Mouse (Mus musculus) T-cell, adult 2 months (primary cell): ENCODE results near the gene Serpina1b.
"Not testable (repeated sequence)": the region's sequence is repeated elsewhere in the genome, so short reads cannot be mapped to it uniquely, and the experiment has no call there.

Source experiments
- DNase-seq: peaks from one replicate; pipeline ENCODE4 v3.0.0; 2022; ENCODE audit warnings: low spot score

The Serpina1b gene

GRCm38 (mm10) chr12:103830273-103830672 is at the start of gene Serpina1b:
Gene Serpina1b (minus strand): TSS chr12:103830373.
- DNase-seq: not testable (repeated sequence)

GRCm38 (mm10) chr12:103866873-103867272 is 36.7 kb upstream of the Serpina1b start:
- DNase-seq: not testable (repeated sequence)

GRCm38 (mm10) chr12:103863101-103863974 is 33.2 kb upstream of the Serpina1b start, which contains the start of gene Serpina1a:
Gene Serpina1a (minus strand): TSS chr12:103863562.
- not testable (repeated sequence) for DNase-seq

GRCm38 (mm10) chr12:103860976-103861375 is 30.8 kb upstream of the Serpina1b start:
- DNase-seq: no peak

GRCm38 (mm10) chr12:103860571-103860970 is 30.4 kb upstream of the Serpina1b start:
- not testable (repeated sequence) for DNase-seq

- DNase-seq: not testable (repeated sequence)
Measured at GRCm38 (mm10) chr12:103859584-103859983, 29.4 kb upstream of the Serpina1b start.

GRCm38 (mm10) chr12:103853032-103853431 is 22.9 kb upstream of the Serpina1b start:
- not testable (repeated sequence) for DNase-seq

- DNase-seq: not testable (repeated sequence)
Measured at GRCm38 (mm10) chr12:103827661-103828372, 2.4 kb downstream of the Serpina1b start.

GRCm38 (mm10) chr12:103823826-103824225 is 6.3 kb downstream of the Serpina1b start:
- DNase-seq: not testable (repeated sequence)

GRCm38 (mm10) chr12:103773246-103773851 is 56.8 kb downstream of the Serpina1b start, which contains the start of gene Serpina1d:
Gene Serpina1d (minus strand): TSS chr12:103773592.
- not testable (repeated sequence) for DNase-seq

GRCm38 (mm10) chr12:103770597-103770996 is 59.6 kb downstream of the Serpina1b start:
- not testable (repeated sequence) for DNase-seq

- DNase-seq: not testable (repeated sequence)
Measured at GRCm38 (mm10) chr12:103763083-103763482, 67.1 kb downstream of the Serpina1b start.

GRCm38 (mm10) chr12:103760316-103760715 is 69.9 kb downstream of the Serpina1b start:
- not testable (repeated sequence) for DNase-seq

GRCm38 (mm10) chr12:103745957-103746356 is 84.2 kb downstream of the Serpina1b start:
- DNase-seq: not testable (repeated sequence)

- not testable (repeated sequence) for DNase-seq
Measured at GRCm38 (mm10) chr12:103737791-103738580, 92.2 kb downstream of the Serpina1b start.

- not testable (repeated sequence) for DNase-seq
Measured at GRCm38 (mm10) chr12:103735566-103735965, 94.6 kb downstream of the Serpina1b start.

GRCm38 (mm10) chr12:103735101-103735500 is 95.1 kb downstream of the Serpina1b start:
- DNase-seq: not testable (repeated sequence)

- no peak for DNase-seq
Measured at GRCm38 (mm10) chr12:103711537-103711936, 118.6 kb downstream of the Serpina1b start.

- no peak for DNase-seq
Measured at GRCm38 (mm10) chr12:103710405-103710804, 119.8 kb downstream of the Serpina1b start.

GRCm38 (mm10) chr12:103706113-103706512 is 124.1 kb downstream of the Serpina1b start:
- DNase-seq: no peak

GRCm38 (mm10) chr12:103705547-103705946 is 124.6 kb downstream of the Serpina1b start:
- no peak for DNase-seq
